Comparison of ENCODE assay signal across 8 mouse cellular contexts in genomic region chr11:97030426-97030825, GRCm38 (mm10). TPM values are rescaled to one million over a fixed set of nuclear protein-coding genes. Genes with fewer than 3 reads are reported as not detected.
A peak's percentile ranks its signal among the peaks of the same experiment; 100 is the strongest.
DNase-seq lines count a peak whose midpoint lies in the region; ATAC-seq and TF ChIP-seq lines count a peak whose summit lies in the region.

No protein-coding gene starts in this region.

- peak overlapping the region; percentile 67 for H3K4me3 ChIP-seq in erythroblast, embryonic 14.5 days (replicated peaks)
- H3K4me3 ChIP-seq in C2C12 (ENCODE audit: insufficient read depth, poor library complexity, severe bottlenecking) = peak overlapping the region; percentile 47
- H3K4me3 ChIP-seq in hindbrain, embryonic 10.5 days = peak overlapping the region; percentile 71
- H3K4me3 ChIP-seq in liver, embryonic 13.5 days (replicated peaks) = peak overlapping the region; percentile 61

- peaks cover 3% of the 10 kb centered on the region; the same call in 1 of the 2 replicates for H3K36me3 ChIP-seq in erythroblast, embryonic 14.5 days (ENCODE audit: control insufficient read depth)
- peaks cover 5% of the 10 kb centered on the region for H3K36me3 ChIP-seq in C2C12 (ENCODE audit: control insufficient read depth, insufficient read depth)
- H3K36me3 ChIP-seq in hindbrain, embryonic 10.5 days = peaks cover 25% of the 10 kb centered on the region
- no peaks in the 10 kb centered on the region for H3K36me3 ChIP-seq in liver, embryonic 13.5 days

- H3K9ac ChIP-seq in liver, embryonic 13.5 days = peak overlapping the region; percentile 71

- peaks cover 25% of the 10 kb centered on the region for H3K4me1 ChIP-seq in erythroblast, embryonic 14.5 days (ENCODE audit: control insufficient read depth)
- peaks cover 27% of the 10 kb centered on the region for H3K4me1 ChIP-seq in hindbrain, embryonic 10.5 days (replicated peaks)
- H3K4me1 ChIP-seq in liver, embryonic 13.5 days (replicated peaks) = peaks cover 37% of the 10 kb centered on the region

- no peaks in the 10 kb centered on the region for H3K9me3 ChIP-seq in erythroblast, embryonic 14.5 days (ENCODE audit: control insufficient read depth, low read length)
- H3K9me3 ChIP-seq in hindbrain, embryonic 10.5 days = no peaks in the 10 kb centered on the region
- H3K9me3 ChIP-seq in liver, embryonic 13.5 days (replicated peaks) = no peaks in the 10 kb centered on the region

- peaks cover 10% of the 10 kb centered on the region for H3K27me3 ChIP-seq in erythroblast, embryonic 14.5 days (ENCODE audit: control insufficient read depth)
- no peaks in the 10 kb centered on the region for H3K27me3 ChIP-seq in C2C12 (ENCODE audit: control insufficient read depth, insufficient read depth, insufficient read length)
- 0 out of 2 replicates have a peak, but pooled peaks cover 3% of the 10 kb centered on the region for H3K27me3 ChIP-seq in hindbrain, embryonic 10.5 days (ENCODE audit: insufficient read depth, poor library complexity, severe bottlenecking)
- H3K27me3 ChIP-seq in liver, embryonic 13.5 days = peaks cover 7% of the 10 kb centered on the region

- no peak for DNase-seq in hindbrain, embryonic 10.5 days (ENCODE audit: low spot score)
- no peak for DNase-seq in liver, embryonic 13.5 days
- DNase-seq in layer of hippocampus, adult 9-10 months (ENCODE audit: low spot score) = no peak
- no peak for DNase-seq in frontal cortex, postnatal 14 days (ENCODE audit: low spot score in 2 of 2)
- no peak for DNase-seq in frontal cortex, postnatal 10 days (ENCODE audit: low spot score in 2 of 2)

- H3K79me2 ChIP-seq in C2C12 (ENCODE audit: control insufficient read depth, insufficient read depth) = peaks cover 11% of the 10 kb centered on the region

- H3ac ChIP-seq in C2C12 (ENCODE audit: control insufficient read depth, insufficient read length, low read depth) = peak overlapping the region; percentile 78

- 24% methylated on average over 15 of the region's 15 CpGs for WGBS in hindbrain, embryonic 10.5 days
- 26% methylated on average over 15 of the region's 15 CpGs for WGBS in liver, embryonic 13.5 days (ENCODE audit: insufficient replicate concordance)

- H3K4me2 ChIP-seq in liver, embryonic 13.5 days = peak overlapping the region; percentile 79

- H3K27ac ChIP-seq in hindbrain, embryonic 10.5 days = peak overlapping the region; percentile 96
- H3K27ac ChIP-seq in liver, embryonic 13.5 days = peak overlapping the region; percentile 37; the same call in 1 of the 2 replicates

- no peak for TF ChIP-seq CTCF in C2C12 (IDR thresholded peaks at IDR 0.05; ENCODE audit: control insufficient read depth, insufficient read depth, insufficient read length)

- no peaks in the 10 kb centered on the region for H3K79me3 ChIP-seq in C2C12 (ENCODE audit: low read depth)

- ATAC-seq in erythroblast, adult 5-6 weeks (replicated peaks; ENCODE audit: low FRiP score, poor library complexity, severe bottlenecking) = no peak
- no peak; the same call in 1 of the 2 replicates for ATAC-seq in liver, embryonic 13.5 days (ENCODE audit: low read depth)

TF ChIP-seq in C2C12, 6 proteins besides CTCF, POLR2A, EP300 and RAD21:
- no peak for TF ChIP-seq USF1 (IDR thresholded peaks at IDR 0.05; ENCODE audit: low read depth)
- no peak for TF ChIP-seq FOSL1 (IDR thresholded peaks at IDR 0.05; ENCODE audit: insufficient read depth, low read length, poor library complexity, severe bottlenecking)
TF ChIP-seq in C2C12: peak in this region for 0.

RNA-seq across cellular contexts. Expression of gene Scrn2, which starts 0.7 kb away (rescaled TPM):
- 0.27 and 0.41 TPM in 2 replicates for polyA plus RNA-seq in erythroblast, embryonic 14.5 days (2012)
- 0.84 TPM in 1 of 2 replicates, not detected in the other for total RNA-seq in erythroblast, adult 5-6 weeks (2015; ENCODE audit: low replicate concordance)
- 2.0 and 3.1 TPM in 2 replicates for total RNA-seq in erythroblast, adult 5-6 weeks (2017; ENCODE audit: low replicate concordance)
- 21.1 TPM for polyA plus RNA-seq in C2C12 (2012; fragmentation: generic; extraction: Trizol)
- polyA plus RNA-seq in hindbrain, embryonic 10.5 days (2016; fragmentation: Nextera tagmentation; extraction: Ambion mirVana) = 38.3 and 39.4 TPM in 2 replicates
- polyA plus RNA-seq in liver, embryonic 13.5 days (2015; fragmentation: Nextera tagmentation; extraction: Ambion mirVana) = 10.0 and 11.2 TPM in 2 replicates

RNA-seq across cellular contexts. Expression of gene Lrrc46, which starts 10.8 kb away (rescaled TPM):
- not detected in 2 replicates for polyA plus RNA-seq in erythroblast, embryonic 14.5 days (2012)
- 6.5 TPM in 1 of 2 replicates, not detected in the other for total RNA-seq in erythroblast, adult 5-6 weeks (2015; ENCODE audit: low replicate concordance)
- total RNA-seq in erythroblast, adult 5-6 weeks (2017; ENCODE audit: low replicate concordance) = 0.17 TPM in 1 of 2 replicates, not detected in the other
- polyA plus RNA-seq in C2C12 (2012; fragmentation: generic; extraction: Trizol) = 1.0 TPM
- 3.5 and 6.8 TPM in 2 replicates for polyA plus RNA-seq in hindbrain, embryonic 10.5 days (2016; fragmentation: Nextera tagmentation; extraction: Ambion mirVana)
- 0.29 and 0.38 TPM in 2 replicates for polyA plus RNA-seq in liver, embryonic 13.5 days (2015; fragmentation: Nextera tagmentation; extraction: Ambion mirVana)

RNA-seq across cellular contexts. Expression of gene Mrpl10, which starts 10.9 kb away (rescaled TPM):
- 1.7 and 2.4 TPM in 2 replicates for polyA plus RNA-seq in erythroblast, embryonic 14.5 days (2012)
- total RNA-seq in erythroblast, adult 5-6 weeks (2015; ENCODE audit: low replicate concordance) = 8.8 TPM in 2 replicates
- total RNA-seq in erythroblast, adult 5-6 weeks (2017; ENCODE audit: low replicate concordance) = 5.6 and 6.2 TPM in 2 replicates
- 77.5 TPM for polyA plus RNA-seq in C2C12 (2012; fragmentation: generic; extraction: Trizol)
- polyA plus RNA-seq in hindbrain, embryonic 10.5 days (2016; fragmentation: Nextera tagmentation; extraction: Ambion mirVana) = 78.9 and 80.7 TPM in 2 replicates
- polyA plus RNA-seq in liver, embryonic 13.5 days (2015; fragmentation: Nextera tagmentation; extraction: Ambion mirVana) = 45.7 and 51.4 TPM in 2 replicates

RNA-seq across cellular contexts. Expression of gene Sp6, which starts 17.2 kb away (rescaled TPM):
- polyA plus RNA-seq in erythroblast, embryonic 14.5 days (2012) = not detected in 2 replicates
- not detected in 2 replicates for total RNA-seq in erythroblast, adult 5-6 weeks (2015; ENCODE audit: low replicate concordance)
- total RNA-seq in erythroblast, adult 5-6 weeks (2017; ENCODE audit: low replicate concordance) = not detected in 2 replicates
- 5.5 TPM for polyA plus RNA-seq in C2C12 (2012; fragmentation: generic; extraction: Trizol)
- polyA plus RNA-seq in hindbrain, embryonic 10.5 days (2016; fragmentation: Nextera tagmentation; extraction: Ambion mirVana) = 1.6 and 2.3 TPM in 2 replicates
- 0.05 and 0.08 TPM in 2 replicates for polyA plus RNA-seq in liver, embryonic 13.5 days (2015; fragmentation: Nextera tagmentation; extraction: Ambion mirVana)

RNA-seq across cellular contexts. Expression of gene Osbpl7, which starts 20.0 kb away (rescaled TPM):
- 0.10 and 0.16 TPM in 2 replicates for polyA plus RNA-seq in erythroblast, embryonic 14.5 days (2012)
- 5.6 and 7.3 TPM in 2 replicates for total RNA-seq in erythroblast, adult 5-6 weeks (2015; ENCODE audit: low replicate concordance)
- 2.1 and 5.7 TPM in 2 replicates for total RNA-seq in erythroblast, adult 5-6 weeks (2017; ENCODE audit: low replicate concordance)
- 1.8 TPM for polyA plus RNA-seq in C2C12 (2012; fragmentation: generic; extraction: Trizol)
- polyA plus RNA-seq in hindbrain, embryonic 10.5 days (2016; fragmentation: Nextera tagmentation; extraction: Ambion mirVana) = 9.4 and 10.7 TPM in 2 replicates
- 2.3 and 2.7 TPM in 2 replicates for polyA plus RNA-seq in liver, embryonic 13.5 days (2015; fragmentation: Nextera tagmentation; extraction: Ambion mirVana)

Comparison
In these comparisons a context has a peak if more than half of its experiments do, and no peak if none do; other contexts are left out.
1. RNA of gene Mrpl10, which starts 10.9 kb away (polyA plus RNA-seq): 78.9 to 80.7 TPM in hindbrain, embryonic 10.5 days, 77.5 TPM in C2C12 (single experiment) and 45.7 to 51.4 TPM in liver, embryonic 13.5 days; 1.7 to 2.4 TPM in erythroblast, embryonic 14.5 days; every median in the first group is over 10 times any median in the second.
2. Peak in every context shown above with its lines, with median percentiles within 50 percentile points of each other: H3K4me3 ChIP-seq.